Mouse (Mus musculus): ENCODE results near the gene Zfp704.

Gene Zfp704

GRCm38 (mm10) chr3:9520051-9520727, 89.7 kb downstream of the Zfp704 start:
- DNase-seq (ENCODE audit: extremely low read depth, low read depth) = no peak

GRCm38 (mm10) chr3:9519491-9519890, 90.4 kb downstream of the Zfp704 start:
- no peak for DNase-seq (ENCODE audit: extremely low read depth, low read depth)

GRCm38 (mm10) chr3:9518936-9519335, 90.9 kb downstream of the Zfp704 start:
- no peak for DNase-seq (ENCODE audit: extremely low read depth, low read depth)

- DNase-seq (ENCODE audit: extremely low read depth, low read depth) = no peak
These were observed 93.6 kb downstream of the Zfp704 start for GRCm38 (mm10) chr3:9516119-9516855.

- no peak for DNase-seq (ENCODE audit: extremely low read depth, low read depth)
These were observed 94.4 kb downstream of the Zfp704 start for GRCm38 (mm10) chr3:9515527-9515926.

- DNase-seq (ENCODE audit: extremely low read depth, low read depth) = no peak
These were observed 96.2 kb downstream of the Zfp704 start for GRCm38 (mm10) chr3:9513703-9514110.

- no peak for DNase-seq (ENCODE audit: extremely low read depth, low read depth)
These were observed 97.7 kb downstream of the Zfp704 start for GRCm38 (mm10) chr3:9512199-9512598.

- DNase-seq (ENCODE audit: extremely low read depth, low read depth) = no peak
These were observed 104.1 kb downstream of the Zfp704 start for GRCm38 (mm10) chr3:9505692-9506211.

GRCm38 (mm10) chr3:9504371-9504770, 105.5 kb downstream of the Zfp704 start:
- DNase-seq (ENCODE audit: extremely low read depth, low read depth) = no peak

GRCm38 (mm10) chr3:9500725-9501124, 109.2 kb downstream of the Zfp704 start:
- DNase-seq (ENCODE audit: extremely low read depth, low read depth) = no peak

- DNase-seq (ENCODE audit: extremely low read depth, low read depth) = no peak
These were observed 109.8 kb downstream of the Zfp704 start for GRCm38 (mm10) chr3:9499994-9500553.

GRCm38 (mm10) chr3:9499489-9499888, 110.4 kb downstream of the Zfp704 start:
- DNase-seq (ENCODE audit: extremely low read depth, low read depth) = no peak

- no peak for DNase-seq (ENCODE audit: extremely low read depth, low read depth)
These were observed 112.6 kb downstream of the Zfp704 start for GRCm38 (mm10) chr3:9497260-9497659.

- no peak for DNase-seq (ENCODE audit: extremely low read depth, low read depth)
These were observed 118.1 kb downstream of the Zfp704 start for GRCm38 (mm10) chr3:9491766-9492283.

GRCm38 (mm10) chr3:9487644-9488043, 122.2 kb downstream of the Zfp704 start:
- DNase-seq (ENCODE audit: extremely low read depth, low read depth) = no peak

- DNase-seq (ENCODE audit: extremely low read depth, low read depth) = no peak
These were observed 124.4 kb downstream of the Zfp704 start for GRCm38 (mm10) chr3:9485506-9485905.

GRCm38 (mm10) chr3:9481956-9482355, 127.9 kb downstream of the Zfp704 start:
- DNase-seq (ENCODE audit: extremely low read depth, low read depth) = no peak

GRCm38 (mm10) chr3:9481358-9481757, 128.5 kb downstream of the Zfp704 start:
- DNase-seq (ENCODE audit: extremely low read depth, low read depth) = no peak

GRCm38 (mm10) chr3:9480936-9481335, 128.9 kb downstream of the Zfp704 start:
- DNase-seq (ENCODE audit: extremely low read depth, low read depth) = no peak

GRCm38 (mm10) chr3:9477386-9477785, 132.5 kb downstream of the Zfp704 start:
- no peak for DNase-seq (ENCODE audit: extremely low read depth, low read depth)

GRCm38 (mm10) chr3:9476336-9476735, 133.5 kb downstream of the Zfp704 start:
- no peak for DNase-seq (ENCODE audit: extremely low read depth, low read depth)

GRCm38 (mm10) chr3:9475501-9475900, 134.4 kb downstream of the Zfp704 start:
- DNase-seq (ENCODE audit: extremely low read depth, low read depth) = no peak
